In genomic region chr10:12983516-12983915, GRCm38 (mm10) we compare ENCODE assay signal across 20 mouse cellular contexts.
"Had no signal": no experiment of that assay in that cellular context is flagged by ENCODE, and none has a peak within 500 bp of the region (broad histone marks: within the 10 kb centered on the region; RNA-seq: fewer than 3 reads in every experiment).

No protein-coding gene starts in this region.

- H3K36me3 ChIP-seq: heart, embryonic 10.5 days; heart, embryonic 12.5 days; hindbrain, embryonic 13.5 days; hindbrain, embryonic 15.5 days; limb, embryonic 10.5 days; limb, embryonic 12.5 days had no signal

- ATAC-seq: forebrain, postnatal 0 days; hindbrain, postnatal 0 days; intestine, embryonic 16.5 days had no signal

- H3K4me3 ChIP-seq: heart, embryonic 10.5 days; heart, embryonic 12.5 days; hindbrain, embryonic 13.5 days; hindbrain, embryonic 15.5 days; layer of hippocampus, adult 2 months; left cerebral cortex, adult 2 months; limb, embryonic 10.5 days; limb, embryonic 12.5 days had no signal

- H3K4me1 ChIP-seq: hindbrain, embryonic 13.5 days; hindbrain, embryonic 15.5 days; limb, embryonic 10.5 days; limb, embryonic 12.5 days had no signal

- H3K4me2 ChIP-seq: heart, embryonic 12.5 days; hindbrain, embryonic 13.5 days; hindbrain, embryonic 15.5 days; limb, embryonic 12.5 days had no signal

- H3K27ac ChIP-seq: heart, embryonic 10.5 days; hindbrain, embryonic 13.5 days; hindbrain, embryonic 15.5 days; hindbrain, postnatal 0 days; layer of hippocampus, adult 2 months; left cerebral cortex, adult 2 months; limb, embryonic 10.5 days; limb, embryonic 12.5 days had no signal

- H3K27me3 ChIP-seq: heart, embryonic 12.5 days; hindbrain, embryonic 13.5 days; hindbrain, embryonic 15.5 days; limb, embryonic 12.5 days had no signal

- DNase-seq: forebrain, postnatal 0 days; gastrocnemius, postnatal 14 days; gastrocnemius, postnatal 36 days; heart, adult 18-20 months; heart, postnatal 10 days; kidney, adult 11 months; kidney, adult 2 months; kidney, postnatal 10 days; kidney, postnatal 25 days; kidney, postnatal 4 days had no signal

- H3K9me3 ChIP-seq: heart, embryonic 10.5 days; heart, embryonic 12.5 days; hindbrain, embryonic 13.5 days; hindbrain, embryonic 15.5 days; limb, embryonic 10.5 days; limb, embryonic 12.5 days had no signal

- H3K9ac ChIP-seq: forebrain, postnatal 0 days; heart, embryonic 12.5 days; hindbrain, embryonic 13.5 days; hindbrain, embryonic 15.5 days; limb, embryonic 12.5 days had no signal
